Mouse (Mus musculus) 3T3-L1 (cell line): ENCODE results near the gene Map6d1.

Experiments
- DNase-seq: peaks from one replicate; pipeline ENCODE4 v3.0.0-alpha.2; 2015; ENCODE audit warnings: low read depth, low spot score

The Map6d1 gene

GRCm38 (mm10) chr16:20240468-20241414, at the start of gene Map6d1:
Gene Map6d1, minus strand, starts transcription at chr16:20241358.
- no peak for DNase-seq

- no peak for DNase-seq
Measured at GRCm38 (mm10) chr16:20280238-20280637, 39.1 kb upstream of the Map6d1 start.

GRCm38 (mm10) chr16:20279395-20279794, 38.2 kb upstream of the Map6d1 start:
- DNase-seq: no peak

GRCm38 (mm10) chr16:20272994-20273393, 31.8 kb upstream of the Map6d1 start:
- no peak for DNase-seq

GRCm38 (mm10) chr16:20271339-20271738, 30.2 kb upstream of the Map6d1 start:
- DNase-seq: no peak

GRCm38 (mm10) chr16:20265089-20265488, 23.9 kb upstream of the Map6d1 start:
- no peak for DNase-seq

GRCm38 (mm10) chr16:20257926-20258325, 16.8 kb upstream of the Map6d1 start:
- DNase-seq: no peak

GRCm38 (mm10) chr16:20248442-20249174, 7.5 kb upstream of the Map6d1 start:
- no peak for DNase-seq

- DNase-seq: no peak
Measured at GRCm38 (mm10) chr16:20247103-20247502, 5.9 kb upstream of the Map6d1 start.

- DNase-seq: no peak
Measured at GRCm38 (mm10) chr16:20238646-20239045, 2.5 kb downstream of the Map6d1 start.

GRCm38 (mm10) chr16:20237426-20237825, 3.7 kb downstream of the Map6d1 start:
- no peak for DNase-seq

GRCm38 (mm10) chr16:20234406-20234805, 6.8 kb downstream of the Map6d1 start:
- DNase-seq: no peak

GRCm38 (mm10) chr16:20228167-20228566, 13.0 kb downstream of the Map6d1 start:
- no peak for DNase-seq

- no peak for DNase-seq
Measured at GRCm38 (mm10) chr16:20227504-20227903, 13.7 kb downstream of the Map6d1 start.

GRCm38 (mm10) chr16:20226676-20227075, 14.5 kb downstream of the Map6d1 start:
- no peak for DNase-seq

GRCm38 (mm10) chr16:20222726-20223125, 18.4 kb downstream of the Map6d1 start:
- DNase-seq: no peak

- DNase-seq: peak; percentile 87
Measured at GRCm38 (mm10) chr16:20213591-20214226, 27.4 kb downstream of the Map6d1 start.

- peak; percentile 58 for DNase-seq
Measured at GRCm38 (mm10) chr16:20199501-20200201, 41.5 kb downstream of the Map6d1 start.

- peak; percentile 20 for DNase-seq
Measured at GRCm38 (mm10) chr16:20196962-20197361, 44.2 kb downstream of the Map6d1 start.

GRCm38 (mm10) chr16:20195546-20195945, 45.6 kb downstream of the Map6d1 start:
- DNase-seq: peak; percentile 72

- DNase-seq: peak; percentile 56
Measured at GRCm38 (mm10) chr16:20192043-20192442, 49.1 kb downstream of the Map6d1 start.
